Mouse (Mus musculus): ENCODE results near the gene Farsa.

GRCm38 (mm10) chr8:84909162-84909767, 52.5 kb downstream of the Farsa start:
- TF ChIP-seq POLR2A (IDR thresholded peaks at IDR 0.05; ENCODE audit: borderline replicate concordance, extremely low read depth, insufficient read depth, insufficient read length, poor library complexity, severe bottlenecking) = no peak
- no peak for TF ChIP-seq CTCF (IDR thresholded peaks at IDR 0.05; ENCODE audit: borderline replicate concordance, extremely low read depth, insufficient read depth, insufficient read length)
